Mouse (Mus musculus): ENCODE data around the gene P3h4.

DNA sequence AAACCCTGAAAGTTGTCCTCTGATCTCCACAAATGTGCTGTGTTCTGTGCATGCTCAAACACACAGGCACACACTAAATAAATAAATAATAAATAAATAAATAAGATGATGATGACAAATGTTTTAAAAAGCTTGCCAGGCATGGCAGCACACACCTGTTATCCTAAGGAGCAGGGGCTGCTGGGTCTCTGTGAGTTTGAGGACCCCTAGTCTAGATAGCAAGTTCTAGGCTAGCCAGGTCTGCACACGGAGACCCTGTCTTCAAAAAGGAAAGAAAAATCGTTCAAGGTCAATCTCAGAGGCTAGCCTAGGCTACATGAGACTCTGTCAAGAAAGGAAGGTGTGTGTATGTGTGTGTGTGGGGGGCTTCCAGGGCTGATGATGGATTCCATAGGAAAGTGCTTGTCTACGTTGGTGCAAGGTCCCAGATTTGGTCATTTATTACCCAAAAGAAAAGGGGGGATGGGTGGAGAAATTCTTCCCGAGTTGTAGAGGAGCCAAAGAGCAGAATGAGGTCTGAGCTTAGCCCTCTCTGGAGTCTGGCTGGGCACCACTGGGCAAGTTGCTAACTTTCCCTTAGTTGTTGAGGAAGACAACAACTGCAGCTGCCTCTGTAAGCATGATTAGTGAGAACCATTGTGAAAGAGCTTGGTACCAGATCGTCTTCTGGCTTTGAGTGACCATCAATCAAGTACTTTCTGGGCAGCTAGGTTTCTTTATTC lies 20.1 kb downstream of the P3h4 start:
- TF ChIP-seq CTCF (IDR thresholded peaks at IDR 0.05; ENCODE audit: borderline replicate concordance, insufficient read depth, low read length) (no peak), POLR2A (IDR thresholded peaks at IDR 0.05; ENCODE audit: low read depth, low read length) (no peak)
